Mouse (Mus musculus) gastrocnemius, postnatal 25 days (tissue): ENCODE results near the gene Elmo2. TPM values are rescaled to one million over a fixed set of nuclear protein-coding genes. Genes with fewer than 3 reads are reported as not detected.

ENCODE experiments used
- DNase-seq: peaks from one replicate; pipeline ENCODE4 v3.0.0; 2022
- total RNA-seq, 2 experiments: library from RNA; stranded (reverse); gene quantifications; 1 replicate in 1 of 2; 2 replicates in 1 of 2; pipeline ENCODE4 v1.2.3; 2021

Gene Elmo2
- total RNA-seq, 2 experiments from 2014 or later: 12.7 to 13.4 TPM

- DNase-seq: no peak
Measured at GRCm38 (mm10) chr2:165256213-165256612, 70.1 kb downstream of the Elmo2 start.

GRCm38 (mm10) chr2:165253867-165254266, 72.4 kb downstream of the Elmo2 start:
- no peak for DNase-seq

DNA sequence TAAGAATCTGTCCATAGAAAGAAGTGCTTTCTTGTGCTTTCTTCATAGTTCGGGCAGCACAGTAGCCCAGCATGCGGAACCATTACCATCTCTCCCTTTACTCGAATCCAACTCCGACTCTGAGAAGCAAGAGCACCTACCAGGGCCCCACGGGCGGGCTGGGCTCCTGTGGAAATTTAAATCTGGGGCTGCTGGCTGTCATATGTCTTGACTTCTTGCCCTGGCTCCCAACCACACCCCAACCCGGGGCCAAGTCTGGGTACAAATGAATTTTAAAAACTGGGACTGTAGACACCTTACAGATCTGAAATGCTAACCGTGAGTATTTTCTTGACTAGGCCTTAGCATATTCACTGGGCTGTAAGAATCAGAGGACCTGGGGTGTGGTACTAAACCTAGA, 73.0 kb downstream of the Elmo2 start:
- DNase-seq: no peak

DNA sequence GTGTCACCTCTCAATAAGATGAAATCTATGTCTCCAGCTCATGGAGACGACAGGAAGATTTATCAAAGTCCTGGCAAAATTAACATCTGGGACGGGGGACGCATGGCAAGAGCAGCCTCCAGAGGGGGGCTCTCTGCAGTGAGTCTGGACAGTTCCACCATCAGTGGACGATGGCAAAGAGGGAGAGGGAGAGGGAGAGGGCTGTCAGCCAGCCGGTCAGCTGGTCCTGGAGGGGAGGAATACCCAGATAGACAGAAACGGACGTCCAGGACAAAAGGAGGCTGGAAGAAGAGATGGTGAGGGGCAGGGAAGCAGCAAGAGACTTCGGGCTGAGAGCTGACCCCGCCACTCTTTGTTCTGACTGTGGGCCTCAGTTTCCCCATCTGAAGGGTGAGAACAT, 73.5 kb downstream of the Elmo2 start:
- no peak for DNase-seq

DNA sequence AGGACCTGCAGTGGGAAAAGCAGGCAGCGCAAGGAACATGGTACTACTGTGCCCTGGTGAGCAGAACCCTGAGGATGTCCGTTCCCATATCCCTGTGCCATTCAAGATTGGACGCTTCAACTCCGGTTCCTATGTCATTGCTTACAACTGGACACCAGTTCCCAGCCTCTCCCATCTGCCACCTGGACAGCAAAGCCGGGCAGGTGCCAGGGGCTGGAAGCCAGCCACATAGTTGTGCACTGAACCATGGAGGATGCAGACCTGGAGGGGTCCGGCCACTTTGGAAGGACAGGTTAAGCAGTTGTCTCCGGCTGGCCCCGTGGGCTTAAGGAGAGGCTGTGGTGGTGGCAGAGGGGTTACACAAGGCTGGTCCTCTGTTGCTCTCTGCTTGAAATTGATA, 73.9 kb downstream of the Elmo2 start:
- no peak for DNase-seq

DNA sequence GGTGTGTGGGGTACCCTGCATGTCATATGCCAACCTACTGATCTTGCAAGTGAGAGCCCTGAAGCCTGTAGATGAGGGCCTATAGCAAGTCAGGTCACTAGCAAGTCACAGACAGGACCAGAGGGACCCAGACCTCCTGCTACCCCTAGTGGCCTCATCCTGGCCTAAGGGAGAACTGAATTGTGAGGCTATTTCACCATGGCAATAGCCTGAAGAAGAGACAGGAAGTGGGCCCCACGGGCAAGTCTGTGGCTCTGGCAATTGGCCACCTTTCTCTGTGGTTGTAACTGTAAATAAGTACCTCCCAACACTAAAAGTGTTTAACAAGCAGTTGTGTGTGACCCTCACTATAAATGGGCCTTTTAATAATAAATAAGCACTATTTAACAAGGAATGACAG, 75.4 kb downstream of the Elmo2 start:
- DNase-seq: no peak

DNA sequence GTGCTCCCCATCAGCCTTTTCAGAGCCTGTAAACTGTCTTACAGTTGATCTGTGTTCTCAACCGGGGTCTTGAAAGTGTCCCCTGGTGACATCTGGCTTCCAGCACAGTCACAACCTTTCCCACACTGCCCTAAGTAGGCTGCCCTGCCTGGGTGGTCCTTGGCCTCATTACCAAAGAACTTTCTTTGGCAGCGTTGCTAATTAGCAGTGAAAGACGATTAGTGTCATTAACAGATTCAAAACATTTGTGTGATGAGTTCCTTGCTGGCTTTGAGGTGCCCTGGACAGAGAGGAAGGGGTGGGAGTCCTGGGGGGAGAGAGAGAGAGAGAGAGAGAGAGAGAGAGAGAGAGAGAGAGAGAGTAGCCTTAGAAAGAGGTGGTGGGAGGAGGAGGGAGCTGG, 77.3 kb downstream of the Elmo2 start:
- no peak for DNase-seq

DNA sequence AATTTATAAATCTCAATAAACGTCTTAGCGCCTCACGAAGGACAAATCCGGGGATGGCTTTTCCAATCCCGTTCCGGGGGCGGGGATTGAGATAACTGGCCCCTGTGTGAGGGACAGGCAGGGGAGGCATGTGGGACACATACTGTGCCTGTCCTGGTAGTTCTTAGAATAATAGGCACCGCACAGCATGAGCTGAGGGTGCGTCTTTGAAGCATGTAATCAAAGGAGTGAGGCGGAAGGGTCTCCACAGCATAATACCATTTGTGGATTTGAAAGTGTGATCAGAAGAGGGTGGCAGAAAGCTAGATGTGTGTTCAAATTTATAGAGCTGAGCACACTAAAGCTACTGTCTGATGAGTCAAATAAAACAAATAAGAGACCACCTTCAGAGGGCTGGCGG, 79.9 kb downstream of the Elmo2 start:
- no peak for DNase-seq

- DNase-seq: no peak
Measured at GRCm38 (mm10) chr2:165243122-165243720, 83.1 kb downstream of the Elmo2 start.

GRCm38 (mm10) chr2:165242575-165242974, 83.7 kb downstream of the Elmo2 start:
- no peak for DNase-seq

DNA sequence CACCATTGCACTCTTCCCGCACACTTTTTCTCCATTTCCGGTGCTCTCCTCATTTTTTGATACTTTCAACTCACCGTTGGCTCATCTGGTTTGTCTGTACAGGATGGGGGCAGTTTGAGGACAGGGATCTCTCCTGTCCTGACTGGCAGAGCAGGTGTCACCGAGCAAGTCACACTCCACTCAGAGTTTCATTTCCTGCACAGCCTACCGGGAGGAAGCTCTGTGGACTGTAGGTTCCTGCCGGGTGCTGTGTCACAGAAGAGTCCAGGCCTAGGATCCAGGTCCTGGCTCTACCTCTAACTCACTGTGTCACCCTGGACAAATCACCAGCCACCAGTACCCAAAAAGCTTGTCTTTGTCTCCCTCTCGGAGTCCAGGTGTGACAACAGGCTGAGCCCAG, 84.5 kb downstream of the Elmo2 start:
- DNase-seq: no peak

- no peak for DNase-seq
Measured at GRCm38 (mm10) chr2:165240371-165240770, 85.9 kb downstream of the Elmo2 start.

- DNase-seq: no peak
Measured at GRCm38 (mm10) chr2:165239533-165240144, 86.6 kb downstream of the Elmo2 start.

DNA sequence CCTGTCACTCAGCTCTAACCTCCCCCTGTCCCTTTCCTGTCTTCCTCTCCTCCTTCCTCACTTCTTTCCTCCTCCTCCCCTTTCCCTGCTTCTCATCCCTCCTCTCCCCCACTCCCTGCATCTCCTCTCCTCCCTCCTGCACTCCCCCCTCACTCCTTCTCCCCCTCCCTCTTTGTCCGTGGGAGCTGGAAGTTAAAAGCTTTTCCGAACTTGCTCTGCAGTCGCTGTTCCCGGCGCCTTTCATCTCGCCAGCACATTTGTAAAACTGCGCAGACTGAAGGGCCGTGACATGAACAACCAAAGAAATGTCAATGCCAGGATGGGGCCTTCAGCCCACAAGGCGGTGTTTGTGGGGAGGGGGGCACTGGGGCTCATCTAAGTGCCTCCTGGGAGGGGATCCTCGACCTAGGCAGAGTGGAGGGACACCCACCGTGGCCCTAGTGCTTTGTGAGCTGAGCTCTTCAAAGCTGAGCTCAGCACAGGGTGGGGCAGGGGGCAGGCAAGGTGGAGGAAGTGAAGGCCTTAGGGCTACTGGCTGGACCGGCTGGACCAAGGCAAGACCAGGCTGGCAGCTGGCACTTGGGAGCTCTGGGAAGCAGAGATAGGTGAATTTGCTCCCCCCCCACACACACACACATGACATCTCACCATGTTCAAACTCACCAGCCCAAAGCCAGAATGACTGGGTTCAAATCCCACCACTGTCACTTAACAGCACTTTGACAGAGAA, 87.7 kb downstream of the Elmo2 start:
- no peak for DNase-seq

Other genes starting within 250 kb of the Elmo2 start
- not detected for gene 1700025C18Rik, start 235.7 kb downstream of the Elmo2 start, total RNA-seq
- under 1 TPM; 0.08 to 0.18 TPM for gene Cdh22, start 91.6 kb downstream of the Elmo2 start, total RNA-seq
- 10 to 100 TPM; 16.0 to 17.0 TPM for gene Slc35c2, start 38.6 kb downstream of the Elmo2 start, total RNA-seq
- not detected for gene Zfp663, start 42.2 kb upstream of the Elmo2 start, total RNA-seq
- 1 to 10 TPM; 1.9 to 2.0 TPM for gene Zfp334, start 61.8 kb upstream of the Elmo2 start, total RNA-seq
- gene Ocstamp, start 73.9 kb upstream of the Elmo2 start, total RNA-seq: under 1 TPM in 1 of 2 experiments, not detected in 1; 0.08 TPM
- gene Slc13a3, start 146.8 kb upstream of the Elmo2 start, total RNA-seq: under 1 TPM; 0.11 to 0.18 TPM
- gene Trp53rka, start 166.8 kb upstream of the Elmo2 start, total RNA-seq: 1 to 10 TPM; 8.3 to 9.2 TPM
- gene Slc2a10, start 177.3 kb upstream of the Elmo2 start, total RNA-seq: 1 to 10 TPM; 1.3 to 1.6 TPM